Mouse (Mus musculus) C2C12 (cell line): ENCODE measurements around the gene Tmtc1. TPM values are rescaled to one million over a fixed set of nuclear protein-coding genes. Genes with fewer than 3 reads are reported as not detected.

Experiments
- H3K27me3 ChIP-seq: one replicate; pipeline ENCODE4 v1.6.1; 2011; ENCODE audit not compliant: control insufficient read depth, insufficient read depth, insufficient read length
- H3K36me3 ChIP-seq: one replicate; pipeline ENCODE4 v1.6.1; 2011; ENCODE audit not compliant: control insufficient read depth, insufficient read depth
- H3K4me3 ChIP-seq: one replicate; pipeline ENCODE4 v1.5.1; 2011; ENCODE audit warnings: mild to moderate bottlenecking, control low read depth; ENCODE audit not compliant: poor library complexity, insufficient read depth, severe bottlenecking
- H3K79me2 ChIP-seq: one replicate; pipeline ENCODE4 v1.6.1; 2011; ENCODE audit not compliant: control insufficient read depth, insufficient read depth
- H3K79me3 ChIP-seq: one replicate; pipeline ENCODE4 v1.6.1; 2011; ENCODE audit warnings: low read depth, control low read depth
- H3ac ChIP-seq: one replicate; pipeline ENCODE3; 2011; ENCODE audit warnings: low read depth; ENCODE audit not compliant: control insufficient read depth, insufficient read length
- CEBPB ChIP-seq: IDR thresholded peaks from one replicate; pipeline ENCODE4 v1.6.1; 2011; ENCODE audit warnings: low read depth, mild to moderate bottlenecking, control low read depth, moderate library complexity
- CTCF ChIP-seq: IDR thresholded peaks from one replicate; pipeline ENCODE4 v1.5.1; 2011; ENCODE audit not compliant: control insufficient read depth, insufficient read depth, insufficient read length
- FOSL1 ChIP-seq: IDR thresholded peaks from one replicate; pipeline ENCODE4 v1.8.0; 2011; ENCODE audit warnings: mild to moderate bottlenecking, low read length; ENCODE audit not compliant: poor library complexity, insufficient read depth, severe bottlenecking
- MAX ChIP-seq: IDR thresholded peaks from one replicate; pipeline ENCODE4 v1.6.1; 2011; ENCODE audit warnings: mild to moderate bottlenecking, control low read depth
- MYOD1 ChIP-seq: IDR thresholded peaks from one replicate; pipeline ENCODE4 v1.6.1; 2011; ENCODE audit warnings: low read depth; ENCODE audit not compliant: control insufficient read depth, insufficient read length
- MYOG ChIP-seq: IDR thresholded peaks from one replicate; pipeline ENCODE4 v1.6.1; 2011; ENCODE audit not compliant: control insufficient read depth, insufficient read length; ENCODE audit errors: extremely low read depth
- USF1 ChIP-seq: IDR thresholded peaks from one replicate; pipeline ENCODE4 v1.6.1; 2011; ENCODE audit warnings: low read depth, mild to moderate bottlenecking, control low read depth, moderate library complexity
- polyA plus RNA-seq: library from polyadenylated mRNA; unstranded; fragments of >200 nt; fragmentation: generic; extraction: Trizol; gene quantifications from one replicate; pipeline ENCODE4 v1.2.1, GENCODE M21; 2012; ENCODE audit warnings: missing spikeins

Gene Tmtc1
- polyA plus RNA-seq, 1 experiment = not detected

DNA sequence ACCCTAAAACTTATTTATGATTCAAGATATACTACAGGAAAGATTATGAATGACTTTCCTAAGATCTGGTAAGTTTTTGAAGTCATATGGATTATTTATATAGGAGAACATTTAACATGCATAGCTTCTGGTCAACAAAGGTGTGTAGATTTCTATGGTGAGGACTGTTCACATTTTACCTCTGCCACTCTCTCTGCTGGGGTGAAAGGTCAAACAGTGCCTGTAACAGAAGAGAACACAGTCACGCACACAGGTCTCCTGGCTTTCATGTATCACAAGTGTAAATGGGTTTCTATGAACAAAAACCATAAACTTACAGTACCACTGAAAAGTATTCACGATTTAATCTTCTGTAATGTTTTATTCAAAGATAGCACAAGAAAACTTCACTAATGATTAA lies 245.0 kb downstream of the Tmtc1 start:
- TF ChIP-seq FOSL1 (no peak), CEBPB (no peak), MYOG (no peak), USF1 (no peak), MYOD1 (no peak), CTCF (no peak), MAX (no peak)
- H3K79me2 ChIP-seq = no peaks in the 10 kb centered on the region
- H3K4me3 ChIP-seq = no peak overlapping the region
- no peaks in the 10 kb centered on the region for H3K79me3 ChIP-seq
- H3K36me3 ChIP-seq = peaks cover 95% of the 10 kb centered on the region
- no peak overlapping the region for H3ac ChIP-seq
- H3K27me3 ChIP-seq = no peaks in the 10 kb centered on the region

DNA sequence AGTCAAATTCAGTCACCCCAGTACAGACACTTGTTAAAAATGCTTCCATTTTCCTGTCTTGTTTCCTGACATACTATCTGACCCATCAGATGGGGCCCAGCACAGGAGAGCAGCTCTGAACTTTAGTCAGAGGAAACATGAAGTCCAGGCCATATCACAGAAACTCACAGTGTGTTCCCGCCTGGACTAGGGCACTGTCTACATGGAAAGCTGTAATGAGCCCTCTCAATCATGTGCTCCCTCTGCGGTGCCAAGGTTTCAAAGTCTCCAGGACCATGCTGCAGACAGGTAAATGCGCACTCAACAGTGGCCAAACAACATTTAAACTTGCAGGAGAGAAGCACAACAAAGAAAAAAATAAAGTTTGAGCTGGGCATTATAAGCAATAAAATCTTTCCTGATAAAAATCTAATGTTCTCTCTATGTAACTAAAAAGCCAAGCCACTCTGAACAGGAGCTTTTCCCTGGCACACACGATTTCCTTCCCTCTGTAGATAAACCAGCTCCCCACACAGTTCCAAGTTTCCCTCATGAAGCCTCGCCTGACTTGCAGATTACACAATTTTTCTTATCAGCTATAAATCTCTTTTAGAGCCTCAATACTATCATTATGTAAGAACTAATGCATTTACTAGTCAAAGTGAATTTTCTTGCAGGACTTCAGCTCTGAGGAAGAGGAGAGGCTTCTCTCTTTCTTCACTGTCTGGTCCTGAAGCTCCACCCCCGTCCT lies 250.1 kb downstream of the Tmtc1 start:
- H3K79me2 ChIP-seq = no peaks in the 10 kb centered on the region
- H3K4me3 ChIP-seq = no peak overlapping the region
- peaks cover 91% of the 10 kb centered on the region for H3K36me3 ChIP-seq
- H3K79me3 ChIP-seq = no peaks in the 10 kb centered on the region
- H3K27me3 ChIP-seq = no peaks in the 10 kb centered on the region
- no peak for TF ChIP-seq MAX
- TF ChIP-seq CEBPB = no peak
- TF ChIP-seq MYOD1 = no peak
- no peak for TF ChIP-seq MYOG
- TF ChIP-seq USF1 = no peak
- no peak for TF ChIP-seq CTCF
- TF ChIP-seq FOSL1 = no peak
- no peak overlapping the region for H3ac ChIP-seq

DNA sequence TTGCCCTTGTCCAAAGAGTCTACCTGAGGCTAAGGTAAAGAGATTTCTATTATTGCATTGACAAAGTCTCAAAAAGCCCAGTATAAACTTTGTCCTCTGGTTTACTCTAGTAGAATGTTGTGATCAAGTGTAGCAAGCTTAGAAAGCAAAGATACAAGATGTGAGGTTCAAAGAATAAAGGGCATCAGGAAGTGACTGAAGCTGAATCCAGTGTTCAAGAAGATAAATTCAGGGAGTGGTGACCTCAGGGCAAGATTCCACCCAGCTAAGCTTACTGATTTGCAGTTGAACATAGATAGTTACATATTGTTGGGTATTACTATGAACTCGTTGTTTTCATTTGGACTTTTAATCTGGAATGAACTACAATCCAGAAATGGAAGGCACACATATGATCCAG lies 258.5 kb downstream of the Tmtc1 start:
- H3K27me3 ChIP-seq = no peaks in the 10 kb centered on the region
- H3ac ChIP-seq = no peak overlapping the region
- no peak overlapping the region for H3K4me3 ChIP-seq
- no peaks in the 10 kb centered on the region for H3K79me2 ChIP-seq
- H3K36me3 ChIP-seq = peaks cover 96% of the 10 kb centered on the region
- no peaks in the 10 kb centered on the region for H3K79me3 ChIP-seq
- TF ChIP-seq CEBPB (no peak), MAX (no peak), USF1 (no peak), FOSL1 (no peak), MYOD1 (no peak), MYOG (no peak), CTCF (no peak)

Other genes with a start within 250 kb of the Tmtc1 start
- gene Ergic2, start 232.0 kb downstream of the Tmtc1 start, polyA plus RNA-seq = 49.4 TPM